Mouse (Mus musculus): ENCODE data around the gene Nipbl.

GRCm38 (mm10) chr15:8460871-8461270 is 16.6 kb upstream of the Nipbl start:
- TF ChIP-seq CTCF (IDR thresholded peaks at IDR 0.05; ENCODE audit: extremely low read depth, insufficient read length, insufficient replicate concordance, low read depth, low read length) (no peak), POLR2A (IDR thresholded peaks at IDR 0.05; ENCODE audit: low read depth, low read length) (no peak)

All from small intestine, adult 2 months (tissue).